Mouse (Mus musculus) erythroblast, adult 5-6 weeks (primary cell): ENCODE measurements around the gene Shpk. TPM values are rescaled to one million over a fixed set of nuclear protein-coding genes. Genes with fewer than 3 reads are reported as not detected.

Source experiments
- ATAC-seq: replicated peaks from 2 replicates; pipeline ENCODE4 v1.8.0; 2016; ENCODE audit warnings: moderate number of reproducible peaks, mild to moderate bottlenecking, moderate TSS enrichment, inconsistent platforms; ENCODE audit not compliant: poor library complexity, low FRiP score, severe bottlenecking
- total RNA-seq, 2 experiments: library from RNA; stranded (forward) in 1 of 2; stranded (reverse) in 1 of 2; fragments of 150-400 nt in 1 of 2; fragments of 200-764, 138-1000 nt in 1 of 2; gene quantifications; 2 replicates each; pipeline versions ENCODE4 v1.2.3 to v1.2.4; 2015 to 2017; ENCODE audit warnings: low replicate concordance in 2 of 2

Shpk gene
- total RNA-seq, 2 experiments from 2014 or later, result 2.1 to 2.4 TPM

GRCm38 (mm10) chr11:73257362-73257945, 58.2 kb downstream of the Shpk start:
- ATAC-seq, result no peak

DNA sequence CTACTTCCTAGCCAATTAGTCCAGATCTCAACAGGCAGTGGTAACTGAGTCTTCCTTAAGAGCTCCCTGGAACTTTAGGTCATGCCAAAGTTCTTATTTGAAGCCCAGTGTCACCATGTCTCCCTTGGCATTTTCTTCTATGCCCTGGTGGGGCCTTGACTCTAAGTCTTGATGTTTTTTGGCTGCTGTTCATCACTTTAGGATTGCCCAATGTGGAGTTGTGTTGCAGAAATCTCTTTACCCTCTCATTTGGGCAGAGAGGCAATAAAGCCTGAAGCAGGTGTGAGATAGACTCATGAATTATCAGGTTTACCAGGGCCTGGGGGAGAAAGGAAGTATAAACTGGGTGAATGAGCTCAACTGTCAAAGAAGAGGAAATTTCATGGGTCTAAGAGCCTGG, 59.4 kb downstream of the Shpk start:
- ATAC-seq, result no peak

DNA sequence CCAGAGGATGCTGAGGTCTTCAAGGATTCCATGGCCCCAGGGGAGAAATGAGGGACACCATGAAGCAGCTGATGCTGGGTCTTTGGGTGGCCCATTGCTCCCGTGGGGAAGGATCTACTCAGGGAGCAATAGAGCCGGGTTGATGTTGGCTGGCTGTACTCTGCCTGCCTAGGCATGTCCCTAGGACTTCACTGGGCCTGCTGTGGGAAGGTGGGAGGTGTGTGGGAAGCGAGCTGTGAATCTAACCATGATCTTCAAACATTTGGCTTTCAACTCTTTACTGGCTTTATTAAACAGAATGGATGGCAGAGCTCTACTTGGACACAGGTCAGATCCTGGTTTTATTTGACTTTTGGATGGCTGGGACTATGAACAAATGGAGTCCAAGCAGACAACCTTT, 61.2 kb downstream of the Shpk start:
- ATAC-seq, result no peak

- no peak for ATAC-seq
Observed at GRCm38 (mm10) chr11:73261385-73261784, 62.1 kb downstream of the Shpk start.

GRCm38 (mm10) chr11:73267267-73267666, 68.0 kb downstream of the Shpk start, which contains the start of gene Trpv3:
TSS of gene Trpv3 (plus strand) at chr11:73267388.
- ATAC-seq, result no peak

Other genes with a start within 250 kb of the Shpk start
- 27.0 and 30.7 TPM in 2 replicates for gene Atp2a3, start 238.3 kb upstream of the Shpk start, total RNA-seq (2015; ENCODE audit: low replicate concordance)
- 22.7 and 25.3 TPM in 2 replicates for gene Atp2a3, start 238.3 kb upstream of the Shpk start, total RNA-seq (2017; ENCODE audit: low replicate concordance)
- 0.58 and 1.5 TPM in 2 replicates for gene P2rx1, start 200.4 kb upstream of the Shpk start, total RNA-seq (2015; ENCODE audit: low replicate concordance)
- 1.5 and 3.2 TPM in 2 replicates for gene P2rx1, start 200.4 kb upstream of the Shpk start, total RNA-seq (2017; ENCODE audit: low replicate concordance)
- gene Camkk1, start 180.5 kb upstream of the Shpk start, total RNA-seq (2015; ENCODE audit: low replicate concordance), result not detected in 2 replicates
- 0.77 TPM in 1 of 2 replicates, not detected in the other for gene Camkk1, start 180.5 kb upstream of the Shpk start, total RNA-seq (2017; ENCODE audit: low replicate concordance)
- gene Ncbp3, start 151.7 kb upstream of the Shpk start, total RNA-seq (2015; ENCODE audit: low replicate concordance), result 3.7 and 5.0 TPM in 2 replicates
- gene Ncbp3, start 151.7 kb upstream of the Shpk start, total RNA-seq (2017; ENCODE audit: low replicate concordance), result 7.3 and 11.2 TPM in 2 replicates
- gene Itgae, start 108.9 kb upstream of the Shpk start, total RNA-seq (2015; ENCODE audit: low replicate concordance), result not detected in 2 replicates
- gene Itgae, start 108.9 kb upstream of the Shpk start, total RNA-seq (2017; ENCODE audit: low replicate concordance), result 0.14 TPM in 1 of 2 replicates, not detected in the other
- gene Haspin, start 61.2 kb upstream of the Shpk start, total RNA-seq (2015; ENCODE audit: low replicate concordance), result 7.9 and 12.7 TPM in 2 replicates
- 13.1 and 16.7 TPM in 2 replicates for gene Haspin, start 61.2 kb upstream of the Shpk start, total RNA-seq (2017; ENCODE audit: low replicate concordance)
- not detected in 2 replicates for gene P2rx5, start 39.0 kb upstream of the Shpk start, total RNA-seq (2015; ENCODE audit: low replicate concordance)
- gene P2rx5, start 39.0 kb upstream of the Shpk start, total RNA-seq (2017; ENCODE audit: low replicate concordance), result not detected in 2 replicates
- gene Emc6, start 22.4 kb upstream of the Shpk start, total RNA-seq (2015; ENCODE audit: low replicate concordance), result 12.5 and 25.2 TPM in 2 replicates
- gene Emc6, start 22.4 kb upstream of the Shpk start, total RNA-seq (2017; ENCODE audit: low replicate concordance), result 3.3 and 6.0 TPM in 2 replicates
- 3.1 and 4.4 TPM in 2 replicates for gene Tax1bp3, start 22.4 kb upstream of the Shpk start, total RNA-seq (2015; ENCODE audit: low replicate concordance)
- 2.5 and 4.0 TPM in 2 replicates for gene Tax1bp3, start 22.4 kb upstream of the Shpk start, total RNA-seq (2017; ENCODE audit: low replicate concordance)
- gene Ctns, start 418 bp upstream of the Shpk start, total RNA-seq (2015; ENCODE audit: low replicate concordance), result 2.3 and 6.0 TPM in 2 replicates
- 3.5 and 6.0 TPM in 2 replicates for gene Ctns, start 418 bp upstream of the Shpk start, total RNA-seq (2017; ENCODE audit: low replicate concordance)
- gene Trpv1, start 34.8 kb downstream of the Shpk start, total RNA-seq (2015; ENCODE audit: low replicate concordance), result not detected in 2 replicates
- not detected in 2 replicates for gene Trpv1, start 34.8 kb downstream of the Shpk start, total RNA-seq (2017; ENCODE audit: low replicate concordance)
- not detected in 2 replicates for gene Trpv3, start 67.9 kb downstream of the Shpk start, total RNA-seq (2015; ENCODE audit: low replicate concordance)
- not detected in 2 replicates for gene Trpv3, start 67.9 kb downstream of the Shpk start, total RNA-seq (2017; ENCODE audit: low replicate concordance)
- 1.3 TPM in 1 of 2 replicates, not detected in the other for gene Aspa, start 130.1 kb downstream of the Shpk start, total RNA-seq (2015; ENCODE audit: low replicate concordance)
- gene Aspa, start 130.1 kb downstream of the Shpk start, total RNA-seq (2017; ENCODE audit: low replicate concordance), result not detected in 2 replicates
- gene Gm49340, start 130.3 kb downstream of the Shpk start, total RNA-seq (2015; ENCODE audit: low replicate concordance), result not detected in 2 replicates
- not detected in 2 replicates for gene Gm49340, start 130.3 kb downstream of the Shpk start, total RNA-seq (2017; ENCODE audit: low replicate concordance)
- gene Spata22, start 130.3 kb downstream of the Shpk start, total RNA-seq (2015; ENCODE audit: low replicate concordance), result not detected in 2 replicates
- not detected in 2 replicates for gene Spata22, start 130.3 kb downstream of the Shpk start, total RNA-seq (2017; ENCODE audit: low replicate concordance)
- not detected in 2 replicates for gene Olfr20, start 151.3 kb downstream of the Shpk start, total RNA-seq (2015; ENCODE audit: low replicate concordance)
- gene Olfr20, start 151.3 kb downstream of the Shpk start, total RNA-seq (2017; ENCODE audit: low replicate concordance), result not detected in 2 replicates
- not detected in 2 replicates for gene Olfr376, start 171.8 kb downstream of the Shpk start, total RNA-seq (2015; ENCODE audit: low replicate concordance)
- gene Olfr376, start 171.8 kb downstream of the Shpk start, total RNA-seq (2017; ENCODE audit: low replicate concordance), result not detected in 2 replicates
- gene Olfr1, start 200.2 kb downstream of the Shpk start, total RNA-seq (2015; ENCODE audit: low replicate concordance), result not detected in 2 replicates
- gene Olfr1, start 200.2 kb downstream of the Shpk start, total RNA-seq (2017; ENCODE audit: low replicate concordance), result not detected in 2 replicates
- gene Olfr378, start 229.0 kb downstream of the Shpk start, total RNA-seq (2015; ENCODE audit: low replicate concordance), result not detected in 2 replicates
- gene Olfr378, start 229.0 kb downstream of the Shpk start, total RNA-seq (2017; ENCODE audit: low replicate concordance), result not detected in 2 replicates